Mouse (Mus musculus): ENCODE data around the gene Rsph3a.

DNA sequence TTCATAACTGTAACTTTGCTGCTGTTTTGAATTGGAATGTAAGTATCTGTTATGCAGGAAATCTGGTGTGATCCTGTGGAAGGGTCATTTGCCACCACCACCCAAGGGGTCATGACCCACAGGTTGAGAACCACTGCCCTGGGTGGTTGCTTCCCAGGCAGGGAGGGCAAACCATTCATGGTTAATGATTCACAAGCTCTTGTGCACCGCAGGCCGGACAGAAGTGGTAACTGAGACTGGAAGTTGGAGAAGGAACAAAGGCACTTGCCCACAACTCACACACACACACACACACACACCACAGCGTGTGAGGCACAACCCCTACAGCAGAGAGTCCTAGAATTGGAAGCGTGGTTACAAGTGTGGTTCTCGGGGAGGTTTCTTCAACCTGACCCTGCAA lies 22.9 kb upstream of the Rsph3a start:
- TF ChIP-seq POLR2A (IDR thresholded peaks at IDR 0.05; ENCODE audit: borderline replicate concordance, extremely low read depth, low read depth, low read length) = no peak
- TF ChIP-seq CTCF (IDR thresholded peaks at IDR 0.05; ENCODE audit: insufficient read depth, low read length) = no peak
